Mouse (Mus musculus): ENCODE results near the gene Tbc1d22a. TPM values are rescaled to one million over a fixed set of nuclear protein-coding genes. Genes with fewer than 3 reads are reported as not detected.

Gene Tbc1d22a
- polyA plus RNA-seq, 1 experiment from 2014 or later, result 15.3 TPM

GRCm38 (mm10) chr15:86386325-86386724, 172.1 kb downstream of the Tbc1d22a start:
- no peak for TF ChIP-seq CTCF (IDR thresholded peaks at IDR 0.05; ENCODE audit: low read depth)
- Histone ChIP-seq H3K36me3 (ENCODE audit: control insufficient read depth, insufficient read depth) (no peaks in the 10 kb centered on the region), H3K4me3 (ENCODE audit: low read depth, low read length) (no peak overlapping the region), H3K4me1 (replicated peaks; ENCODE audit: control insufficient read depth, insufficient read depth, low read length) (no peaks in the 10 kb centered on the region; the same call in 1 of the 2 replicates), H3K4me2 (replicated peaks; ENCODE audit: low read depth) (no peak overlapping the region), H3K9ac (ENCODE audit: low read depth, low read length) (no peak overlapping the region), H3K9me3 (ENCODE audit: control insufficient read depth) (no peaks in the 10 kb centered on the region), H3K27me3 (replicated peaks; ENCODE audit: control insufficient read depth, insufficient read depth, low read length) (no peaks in the 10 kb centered on the region), H3K27ac (ENCODE audit: low read depth, low read length) (no peak overlapping the region)
- ATAC-seq, result no peak
- WGBS, result 79% methylated on average over 8 of the region's 8 CpGs

- Histone ChIP-seq H3K27ac (ENCODE audit: low read depth, low read length) (no peak overlapping the region), H3K9ac (ENCODE audit: low read depth, low read length) (no peak overlapping the region), H3K4me3 (ENCODE audit: low read depth, low read length) (no peak overlapping the region), H3K36me3 (ENCODE audit: control insufficient read depth, insufficient read depth) (no peaks in the 10 kb centered on the region), H3K27me3 (replicated peaks; ENCODE audit: control insufficient read depth, insufficient read depth, low read length) (no peaks in the 10 kb centered on the region), H3K4me2 (replicated peaks; ENCODE audit: low read depth) (no peak overlapping the region), H3K9me3 (ENCODE audit: control insufficient read depth) (no peaks in the 10 kb centered on the region), H3K4me1 (replicated peaks; ENCODE audit: control insufficient read depth, insufficient read depth, low read length) (no peaks in the 10 kb centered on the region; the same call in 1 of the 2 replicates)
- no peak for ATAC-seq
- WGBS, result 61% methylated on average over 3 of the region's 3 CpGs
- TF ChIP-seq CTCF (IDR thresholded peaks at IDR 0.05; ENCODE audit: low read depth), result no peak
These were observed 174.3 kb downstream of the Tbc1d22a start for GRCm38 (mm10) chr15:86388597-86388996.

GRCm38 (mm10) chr15:86404866-86405265, 190.6 kb downstream of the Tbc1d22a start:
- Histone ChIP-seq H3K36me3 (ENCODE audit: control insufficient read depth, insufficient read depth) (no peaks in the 10 kb centered on the region), H3K9ac (ENCODE audit: low read depth, low read length) (no peak overlapping the region), H3K4me3 (ENCODE audit: low read depth, low read length) (no peak overlapping the region), H3K27me3 (replicated peaks; ENCODE audit: control insufficient read depth, insufficient read depth, low read length) (no peaks in the 10 kb centered on the region), H3K4me1 (replicated peaks; ENCODE audit: control insufficient read depth, insufficient read depth, low read length) (no peaks in the 10 kb centered on the region), H3K27ac (ENCODE audit: low read depth, low read length) (no peak overlapping the region), H3K4me2 (replicated peaks; ENCODE audit: low read depth) (no peak overlapping the region), H3K9me3 (ENCODE audit: control insufficient read depth) (no peaks in the 10 kb centered on the region)
- 79% methylated on average over 5 of the region's 5 CpGs for WGBS
- TF ChIP-seq CTCF (IDR thresholded peaks at IDR 0.05; ENCODE audit: low read depth), result no peak
- no peak for ATAC-seq

- no peaks in the 10 kb centered on the region for H3K36me3 ChIP-seq (ENCODE audit: control insufficient read depth, insufficient read depth)
- no peaks in the 10 kb centered on the region for H3K27me3 ChIP-seq (replicated peaks; ENCODE audit: control insufficient read depth, insufficient read depth, low read length)
- no peak overlapping the region for H3K27ac ChIP-seq (ENCODE audit: low read depth, low read length)
- no peak for ATAC-seq
- peak; percentile 93 for TF ChIP-seq CTCF (IDR thresholded peaks at IDR 0.05; ENCODE audit: low read depth)
- H3K9ac ChIP-seq (ENCODE audit: low read depth, low read length), result no peak overlapping the region
- 13% methylated on average over 4 of the region's 4 CpGs for WGBS
- no peaks in the 10 kb centered on the region for H3K9me3 ChIP-seq (ENCODE audit: control insufficient read depth)
- H3K4me1 ChIP-seq (replicated peaks; ENCODE audit: control insufficient read depth, insufficient read depth, low read length), result no peaks in the 10 kb centered on the region
- H3K4me3 ChIP-seq (ENCODE audit: low read depth, low read length), result no peak overlapping the region
- no peak overlapping the region for H3K4me2 ChIP-seq (replicated peaks; ENCODE audit: low read depth)
These were observed 191.3 kb downstream of the Tbc1d22a start for GRCm38 (mm10) chr15:86405527-86405926.

- Histone ChIP-seq H3K27me3 (replicated peaks; ENCODE audit: control insufficient read depth, insufficient read depth, low read length) (no peaks in the 10 kb centered on the region), H3K4me1 (replicated peaks; ENCODE audit: control insufficient read depth, insufficient read depth, low read length) (no peaks in the 10 kb centered on the region), H3K9ac (ENCODE audit: low read depth, low read length) (no peak overlapping the region), H3K9me3 (ENCODE audit: control insufficient read depth) (no peaks in the 10 kb centered on the region), H3K36me3 (ENCODE audit: control insufficient read depth, insufficient read depth) (no peaks in the 10 kb centered on the region), H3K27ac (ENCODE audit: low read depth, low read length) (no peak overlapping the region), H3K4me3 (ENCODE audit: low read depth, low read length) (no peak overlapping the region), H3K4me2 (replicated peaks; ENCODE audit: low read depth) (no peak overlapping the region)
- no peak for ATAC-seq
- TF ChIP-seq CTCF (IDR thresholded peaks at IDR 0.05; ENCODE audit: low read depth), result peak; percentile 76
- WGBS, result 70% methylated on average over 5 of the region's 5 CpGs
These were observed 195.1 kb downstream of the Tbc1d22a start for GRCm38 (mm10) chr15:86409352-86409751.

GRCm38 (mm10) chr15:86411532-86412080, 197.3 kb downstream of the Tbc1d22a start:
- Histone ChIP-seq H3K4me2 (replicated peaks; ENCODE audit: low read depth) (no peak overlapping the region), H3K4me3 (ENCODE audit: low read depth, low read length) (no peak overlapping the region), H3K9ac (ENCODE audit: low read depth, low read length) (no peak overlapping the region), H3K27me3 (replicated peaks; ENCODE audit: control insufficient read depth, insufficient read depth, low read length) (no peaks in the 10 kb centered on the region), H3K36me3 (ENCODE audit: control insufficient read depth, insufficient read depth) (no peaks in the 10 kb centered on the region), H3K9me3 (ENCODE audit: control insufficient read depth) (no peaks in the 10 kb centered on the region), H3K4me1 (replicated peaks; ENCODE audit: control insufficient read depth, insufficient read depth, low read length) (no peaks in the 10 kb centered on the region), H3K27ac (ENCODE audit: low read depth, low read length) (no peak overlapping the region)
- TF ChIP-seq CTCF (IDR thresholded peaks at IDR 0.05; ENCODE audit: low read depth), result no peak
- ATAC-seq, result no peak
- 83% methylated on average over 5 of the region's 5 CpGs for WGBS

GRCm38 (mm10) chr15:86415951-86416350, 201.7 kb downstream of the Tbc1d22a start:
- no peak overlapping the region for H3K9ac ChIP-seq (ENCODE audit: low read depth, low read length)
- no peaks in the 10 kb centered on the region for H3K36me3 ChIP-seq (ENCODE audit: control insufficient read depth, insufficient read depth)
- no peaks in the 10 kb centered on the region for H3K4me1 ChIP-seq (replicated peaks; ENCODE audit: control insufficient read depth, insufficient read depth, low read length)
- 80% methylated on average over 6 of the region's 6 CpGs for WGBS
- no peak for ATAC-seq
- H3K4me2 ChIP-seq (replicated peaks; ENCODE audit: low read depth), result no peak overlapping the region
- no peaks in the 10 kb centered on the region for H3K9me3 ChIP-seq (ENCODE audit: control insufficient read depth)
- no peak for TF ChIP-seq CTCF (IDR thresholded peaks at IDR 0.05; ENCODE audit: low read depth)
- no peaks in the 10 kb centered on the region for H3K27me3 ChIP-seq (replicated peaks; ENCODE audit: control insufficient read depth, insufficient read depth, low read length)
- no peak overlapping the region for H3K4me3 ChIP-seq (ENCODE audit: low read depth, low read length)
- H3K27ac ChIP-seq (ENCODE audit: low read depth, low read length), result no peak overlapping the region

All from intestine, postnatal 0 days (tissue).